Mouse (Mus musculus) midbrain, embryonic 14.5 days (tissue): Measurements from ENCODE around the gene Gucy1b2. TPM values are rescaled to one million over a fixed set of nuclear protein-coding genes. Genes with fewer than 3 reads are reported as not detected.

Experiments used
- ATAC-seq: fragments of 200-750 bp; cut with Nextera tagmentation; 2 replicates; pipeline ENCODE4 v1.8.0; 2017; ENCODE audit warnings: moderate number of reproducible peaks, moderate library complexity; ENCODE audit not compliant: low FRiP score, low TSS enrichment
- DNase-seq: peaks from one replicate; pipeline ENCODE4 v3.0.0-alpha.2; 2015
- H3K27ac ChIP-seq: fragments of 300-500 bp; sonication (generic); replicated peaks from 2 replicates; pipeline ENCODE4 v1.5.1; 2014; ENCODE audit warnings: mild to moderate bottlenecking, low read depth, low read length, moderate library complexity
- H3K27me3 ChIP-seq: fragments of 300-500 bp; sonication (generic); 2 replicates; pipeline ENCODE4 v1.6.1; 2014; ENCODE audit warnings: low read length, control low read depth, mixed read lengths; ENCODE audit not compliant: control insufficient read depth, insufficient read depth
- H3K36me3 ChIP-seq: fragments of 300-500 bp; sonication (generic); 2 replicates; pipeline ENCODE4 v1.6.1; 2014; ENCODE audit warnings: low read length, control low read depth; ENCODE audit not compliant: control insufficient read depth, insufficient read depth
- H3K4me1 ChIP-seq: fragments of 300-500 bp; sonication (generic); 2 replicates; pipeline ENCODE4 v1.6.1; 2014; ENCODE audit warnings: mild to moderate bottlenecking, antibody characterized with exemption, low read length, control low read depth; ENCODE audit not compliant: control insufficient read depth, insufficient read depth
- H3K4me2 ChIP-seq: fragments of 300-500 bp; sonication (generic); 2 replicates; pipeline ENCODE4 v1.6.1; 2014; ENCODE audit warnings: mild to moderate bottlenecking, low read length, moderate library complexity
- H3K4me3 ChIP-seq: fragments of 300-500 bp; sonication (generic); replicated peaks from 2 replicates; pipeline ENCODE4 v1.5.1; 2014; ENCODE audit warnings: low read depth, low read length
- H3K9ac ChIP-seq: fragments of 300-500 bp; sonication (generic); replicated peaks from 2 replicates; pipeline ENCODE4 v1.6.1; 2014; ENCODE audit warnings: mild to moderate bottlenecking, low read length, moderate library complexity
- H3K9me3 ChIP-seq: fragments of 300-500 bp; sonication (generic); 2 replicates; pipeline ENCODE4 v1.6.1; 2016; ENCODE audit warnings: low read length, control low read depth, mixed read lengths; ENCODE audit not compliant: control insufficient read depth
- WGBS: fragments of 180-500 bp; shearing (Covaris S2); extraction: QIAGEN DNeasy Blood & Tissue Kit; methylation state at CpG from one replicate; pipeline ENCODE4 v1.1.7; 2014; 5-methylcytosine and 5-hydroxymethylcytosine counted together
- polyA plus RNA-seq: library from polyadenylated mRNA; unstranded; fragments of >200 nt; fragmentation: Nextera tagmentation; extraction: Ambion mirVana; gene quantifications from 2 replicates; pipeline ENCODE4 v1.2.1, GENCODE M21; 2014

Gene Gucy1b2
- polyA plus RNA-seq, 1 experiment from 2014 or later, result 1.0 TPM

- ATAC-seq, result no peak
Measured at GRCm38 (mm10) chr14:62349786-62350185, 106.3 kb downstream of the Gucy1b2 start.

GRCm38 (mm10) chr14:62347103-62347502, 109.0 kb downstream of the Gucy1b2 start:
- Histone ChIP-seq H3K27ac (no peak overlapping the region), H3K4me1 (no peaks in the 10 kb centered on the region), H3K27me3 (no peaks in the 10 kb centered on the region), H3K4me2 (no peak overlapping the region), H3K9me3 (no peaks in the 10 kb centered on the region), H3K4me3 (no peak overlapping the region), H3K36me3 (0 out of 2 replicates have a peak, but pooled peaks cover 3% of the 10 kb centered on the region), H3K9ac (no peak overlapping the region)
- WGBS, result 87% methylated on average over 7 of the region's 7 CpGs
- ATAC-seq, result no peak
- DNase-seq, result no peak

More at GRCm38 (mm10) chr14:62349786-62350185, 106.3 kb downstream of the Gucy1b2 start:
- Histone ChIP-seq H3K27me3 (no peaks in the 10 kb centered on the region), H3K4me1 (no peaks in the 10 kb centered on the region), H3K9me3 (no peaks in the 10 kb centered on the region), H3K4me2 (no peak overlapping the region), H3K4me3 (no peak overlapping the region), H3K9ac (no peak overlapping the region), H3K36me3 (0 out of 2 replicates have a peak, but pooled peaks cover 3% of the 10 kb centered on the region), H3K27ac (no peak overlapping the region)
- DNase-seq, result no peak
- WGBS, result 86% methylated on average over 5 of the region's 5 CpGs

- 76% methylated on average over 11 of the region's 11 CpGs for WGBS
Measured at GRCm38 (mm10) chr14:62346570-62346969, 109.5 kb downstream of the Gucy1b2 start.

More at GRCm38 (mm10) chr14:62346570-62346969, 109.5 kb downstream of the Gucy1b2 start:
- Histone ChIP-seq H3K9me3 (no peaks in the 10 kb centered on the region), H3K27me3 (no peaks in the 10 kb centered on the region), H3K4me3 (no peak overlapping the region), H3K9ac (no peak overlapping the region), H3K27ac (no peak overlapping the region), H3K4me2 (no peak overlapping the region), H3K4me1 (no peaks in the 10 kb centered on the region), H3K36me3 (no peaks in the 10 kb centered on the region)
- DNase-seq, result no peak
- no peak for ATAC-seq

Other genes with a start within 250 kb of the Gucy1b2 start
- gene Rnaseh2b, start 163.7 kb downstream of the Gucy1b2 start, polyA plus RNA-seq, result 38.5 and 38.6 TPM in 2 replicates
- 11.8 and 13.7 TPM in 2 replicates for gene Dleu7, start 163.2 kb downstream of the Gucy1b2 start, polyA plus RNA-seq
- gene Fam124a, start 99.4 kb upstream of the Gucy1b2 start, polyA plus RNA-seq, result 20.9 and 30.3 TPM in 2 replicates
- gene Gm4131, start 110.6 kb upstream of the Gucy1b2 start, polyA plus RNA-seq, result not detected in 2 replicates
- not detected in 2 replicates for gene Serpine3, start 207.4 kb upstream of the Gucy1b2 start, polyA plus RNA-seq